Mouse (Mus musculus): Measurements from ENCODE around the gene Sdhaf2.

DNA sequence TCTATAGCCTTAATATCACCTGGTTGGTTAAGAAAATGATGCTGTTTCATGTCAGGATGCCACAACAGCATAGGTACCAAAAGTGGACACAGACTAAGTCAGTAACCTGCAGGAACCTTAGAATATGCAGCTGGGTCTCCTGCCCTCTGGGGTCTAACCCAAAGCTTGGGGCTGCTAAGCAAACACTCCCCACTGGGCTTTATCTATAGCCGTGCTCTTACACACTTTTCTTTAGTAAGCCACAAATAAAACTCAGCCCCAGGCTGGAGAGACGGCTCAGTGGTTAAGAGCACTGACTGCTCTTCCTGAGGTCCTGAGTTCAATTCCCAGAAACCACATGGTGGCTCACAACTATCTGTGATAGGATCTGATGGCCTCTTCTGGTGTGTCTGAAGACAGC is 31.1 kb upstream of the Sdhaf2 start:
- no peak for TF ChIP-seq POLR2A (IDR thresholded peaks at IDR 0.05; ENCODE audit: extremely low read depth, insufficient read depth, low read length)
- no peak for TF ChIP-seq CTCF (IDR thresholded peaks at IDR 0.05; ENCODE audit: extremely low read depth, insufficient read depth, low read length)
